Mouse (Mus musculus): ENCODE data around the gene Mrps18a. TPM values are rescaled to one million over a fixed set of nuclear protein-coding genes. Genes with fewer than 3 reads are reported as not detected.

The Mrps18a gene
- polyA plus RNA-seq (2012; ENCODE audit: low replicate concordance), result 48.8 and 49.1 TPM in 2 replicates

DNA sequence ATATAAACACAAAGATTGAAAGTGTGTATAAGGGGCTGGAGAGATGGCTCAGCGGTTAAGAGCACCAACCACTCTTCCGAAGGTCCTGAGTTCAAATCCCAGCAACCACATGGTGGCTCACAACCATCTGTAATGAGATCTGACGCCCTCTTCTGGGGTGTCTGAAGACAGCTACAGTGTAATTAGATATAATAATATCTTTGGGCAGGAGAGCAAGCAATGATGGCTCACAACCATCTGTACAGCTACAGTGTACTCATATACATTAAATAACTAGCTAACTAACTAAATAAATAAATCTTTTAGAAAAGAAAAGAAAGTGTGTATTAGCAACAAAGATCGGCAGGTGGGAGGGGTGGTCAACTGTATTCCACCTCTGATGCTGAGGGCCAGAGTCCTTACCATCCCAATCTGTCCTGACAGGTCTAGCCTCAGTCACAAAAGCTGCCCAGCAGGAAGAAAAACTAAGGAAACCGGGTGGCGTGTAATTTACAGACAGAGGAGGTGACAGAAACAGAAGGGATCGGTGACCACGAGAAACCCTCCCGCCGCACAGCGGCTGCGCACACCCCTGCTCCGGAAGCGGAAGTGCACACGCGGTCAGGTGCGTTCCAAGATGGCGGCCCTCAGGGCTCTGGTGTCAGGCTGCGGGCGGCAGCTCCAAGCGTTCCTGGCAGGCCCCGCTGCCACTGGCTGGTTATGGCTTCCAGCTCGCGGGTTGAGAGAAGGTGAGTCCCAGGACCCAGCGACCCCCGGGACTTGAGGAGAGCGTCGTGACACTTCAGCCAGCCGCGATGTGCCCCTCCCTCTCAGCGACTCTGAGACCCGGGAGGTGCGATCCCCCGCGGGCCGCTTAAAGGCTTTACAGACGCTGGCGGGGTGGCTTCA is at the start of gene Mrps18a:
Gene Mrps18a (plus strand): TSS at position 585 of the 888 bp plus-strand sequence.

DNA sequence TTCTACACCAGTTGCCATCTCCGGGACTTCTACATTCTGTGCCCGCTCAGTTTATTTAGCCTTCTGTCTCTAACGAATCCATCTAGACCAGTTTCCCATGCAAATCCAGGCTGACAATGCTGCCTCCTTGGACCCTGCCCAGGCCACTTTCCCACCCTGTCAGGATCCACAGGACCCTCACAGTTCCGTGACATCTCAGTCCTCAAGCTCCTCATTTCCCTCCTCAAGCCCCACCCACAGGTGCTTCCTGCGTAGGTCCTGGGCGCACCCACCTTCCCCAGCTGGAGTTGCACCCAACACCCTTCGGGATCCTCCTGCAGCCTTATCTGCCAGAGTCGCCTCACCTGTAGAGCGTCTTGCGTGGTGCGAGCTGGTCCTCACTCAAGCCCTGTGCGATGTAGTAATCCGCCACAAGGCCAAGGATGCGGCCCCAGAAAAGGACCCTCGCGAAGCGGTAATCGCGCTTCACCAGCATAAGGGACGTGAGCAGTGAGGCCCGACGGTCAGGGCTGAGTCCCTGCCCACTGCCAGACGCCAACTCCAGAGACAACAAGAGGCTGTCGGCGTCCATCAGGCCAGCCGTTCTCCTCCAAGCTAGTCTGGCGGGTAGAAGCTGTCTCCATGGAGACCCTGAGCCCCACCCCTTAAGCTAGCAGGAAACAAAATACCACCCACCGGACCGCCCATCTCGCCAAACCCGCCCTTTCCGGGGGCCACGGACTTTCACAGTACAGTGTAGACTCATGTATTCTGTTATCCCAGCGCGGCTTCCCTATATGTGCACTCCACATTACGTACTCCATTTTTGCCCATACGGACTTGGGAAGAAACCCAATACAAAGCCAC is 33.0 kb downstream of the Mrps18a start, which contains the start of gene Rsph9:
Gene Rsph9 (minus strand): TSS at position 639 of the 846 bp plus-strand sequence.

DNA sequence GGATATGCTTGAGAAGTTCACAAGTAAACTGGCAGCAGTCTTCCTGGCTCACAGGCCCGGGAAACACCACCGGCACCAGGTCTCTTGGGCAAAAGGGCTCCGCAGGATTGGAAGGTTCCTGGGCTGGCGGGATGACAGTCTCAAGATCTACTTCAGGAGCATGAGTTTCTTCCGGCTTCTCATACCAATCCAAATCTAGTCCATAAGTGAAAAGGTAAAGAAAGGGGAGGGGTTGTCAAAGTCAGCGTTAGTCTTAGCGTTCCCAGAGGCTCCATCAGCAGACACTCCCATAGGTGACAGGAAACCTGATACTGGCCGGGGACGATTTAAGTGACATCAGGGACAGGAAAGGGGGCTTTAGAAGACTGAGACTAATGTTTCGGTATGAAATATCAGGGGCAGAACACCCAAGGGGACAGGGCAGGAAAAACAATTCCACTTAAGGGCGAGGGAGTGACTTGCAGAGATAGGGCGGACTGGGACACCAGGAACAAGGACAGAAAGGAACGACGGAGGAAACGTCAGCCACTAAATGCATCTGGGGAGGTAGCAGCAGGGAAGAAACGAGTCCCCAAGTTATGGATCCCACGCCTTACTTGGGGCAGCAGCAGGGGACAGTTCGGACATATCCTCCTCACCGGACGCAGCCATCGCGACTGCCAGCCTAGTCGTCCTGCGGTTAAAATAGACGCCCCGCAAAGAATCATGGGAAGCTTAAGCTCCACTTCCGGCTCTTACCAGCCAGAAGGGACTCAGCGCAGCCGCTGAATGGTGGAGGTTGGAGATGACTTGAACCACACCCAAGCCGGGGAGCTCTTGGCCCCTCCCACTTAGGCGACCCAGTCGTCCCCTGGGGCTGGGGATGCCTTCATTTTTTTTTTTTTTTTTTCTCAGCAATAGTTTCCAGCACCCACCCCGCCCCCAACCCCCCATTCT is 42.3 kb downstream of the Mrps18a start, which contains the start of gene Mad2l1bp:
Gene Mad2l1bp (minus strand): TSS at position 707 of the 936 bp plus-strand sequence.

GRCm38 (mm10) chr17:46160686-46161085 is 49.9 kb downstream of the Mrps18a start, which contains the start of gene Gtpbp2:
TSS of gene Gtpbp2 (plus strand) at chr17:46161032.

Other genes with a start within 250 kb of the Mrps18a start
- 14.5 and 21.1 TPM in 2 replicates for gene Vegfa, start 78.6 kb upstream of the Mrps18a start, polyA plus RNA-seq (2012; ENCODE audit: low replicate concordance)
- gene Rsph9, start 33.2 kb downstream of the Mrps18a start, polyA plus RNA-seq (2012; ENCODE audit: low replicate concordance), result 0.25 TPM in 1 of 2 replicates, not detected in the other
- 1.9 and 8.2 TPM in 2 replicates for gene Mad2l1bp, start 42.6 kb downstream of the Mrps18a start, polyA plus RNA-seq (2012; ENCODE audit: low replicate concordance)
- gene Gtpbp2, start 50.0 kb downstream of the Mrps18a start, polyA plus RNA-seq (2012; ENCODE audit: low replicate concordance), result 96.1 and 260 TPM in 2 replicates
- 0.54 and 4.1 TPM in 2 replicates for gene Polh, start 91.7 kb downstream of the Mrps18a start, polyA plus RNA-seq (2012; ENCODE audit: low replicate concordance)
- gene Xpo5, start 91.8 kb downstream of the Mrps18a start, polyA plus RNA-seq (2012; ENCODE audit: low replicate concordance), result 3.6 and 7.9 TPM in 2 replicates
- gene Polr1c, start 137.1 kb downstream of the Mrps18a start, polyA plus RNA-seq (2012; ENCODE audit: low replicate concordance), result 10.7 and 15.0 TPM in 2 replicates
- 130 and 184 TPM in 2 replicates for gene Yipf3, start 137.1 kb downstream of the Mrps18a start, polyA plus RNA-seq (2012; ENCODE audit: low replicate concordance)
- gene Lrrc73, start 142.5 kb downstream of the Mrps18a start, polyA plus RNA-seq (2012; ENCODE audit: low replicate concordance), result 1.2 and 2.7 TPM in 2 replicates
- gene Tjap1, start 172.0 kb downstream of the Mrps18a start, polyA plus RNA-seq (2012; ENCODE audit: low replicate concordance), result 75.3 and 89.6 TPM in 2 replicates
- gene Dlk2, start 186.4 kb downstream of the Mrps18a start, polyA plus RNA-seq (2012; ENCODE audit: low replicate concordance), result 0.17 TPM in 1 of 2 replicates, not detected in the other
- 14.2 and 18.7 TPM in 2 replicates for gene Abcc10, start 217.4 kb downstream of the Mrps18a start, polyA plus RNA-seq (2012; ENCODE audit: low replicate concordance)